Mouse (Mus musculus) splenic B cell, adult 2 months (primary cell): Measurements from ENCODE around the gene Fbxo31.

Experiments
- DNase-seq: peaks from one replicate; pipeline ENCODE4 v3.0.0-alpha.2; 2011; ENCODE audit warnings: low read depth, low spot score
- H3K27me3 ChIP-seq: 2 replicates; pipeline ENCODE4 v1.6.1; 2012; ENCODE audit warnings: mild to moderate bottlenecking, low read length, moderate library complexity, mixed read lengths; ENCODE audit not compliant: control insufficient read depth, poor library complexity, insufficient read depth, severe bottlenecking
- H3K36me3 ChIP-seq: 2 replicates; pipeline ENCODE4 v1.6.1; 2012; ENCODE audit warnings: mild to moderate bottlenecking, low read length, moderate library complexity, mixed read lengths; ENCODE audit not compliant: control insufficient read depth, poor library complexity, insufficient read depth, severe bottlenecking

Gene Fbxo31

GRCm38 (mm10) chr8:121511751-121512150, 66.9 kb downstream of the Fbxo31 start:
- Histone ChIP-seq H3K27me3 (no peaks in the 10 kb centered on the region), H3K36me3 (no peaks in the 10 kb centered on the region)
- DNase-seq, result no peak
